Mouse (Mus musculus) granulocyte monocyte progenitor cell, adult 5-6 weeks (primary cell): ENCODE data around the gene Aloxe3. TPM values are rescaled to one million over a fixed set of nuclear protein-coding genes. Genes with fewer than 3 reads are reported as not detected.
A peak's percentile ranks its signal among the peaks of the same experiment; 100 is the strongest.

ENCODE experiments used
- ATAC-seq: replicated peaks from 2 replicates; pipeline ENCODE4 v1.8.0; 2016; ENCODE audit warnings: mild to moderate bottlenecking, moderate TSS enrichment, inconsistent platforms; ENCODE audit not compliant: poor library complexity, severe bottlenecking
- total RNA-seq, 2 experiments: library from RNA; stranded (forward) in 1 of 2; stranded (reverse) in 1 of 2; fragments of 200-712, 200-1000 nt in 1 of 2; fragments of >200 nt in 1 of 2; fragmentation: Nextera tagmentation in 1 of 2; gene quantifications; 2 replicates each; pipeline ENCODE4 v1.2.3; 2014 to 2017

Aloxe3 gene
- total RNA-seq, 2 experiments from 2014 or later: not detected

DNA sequence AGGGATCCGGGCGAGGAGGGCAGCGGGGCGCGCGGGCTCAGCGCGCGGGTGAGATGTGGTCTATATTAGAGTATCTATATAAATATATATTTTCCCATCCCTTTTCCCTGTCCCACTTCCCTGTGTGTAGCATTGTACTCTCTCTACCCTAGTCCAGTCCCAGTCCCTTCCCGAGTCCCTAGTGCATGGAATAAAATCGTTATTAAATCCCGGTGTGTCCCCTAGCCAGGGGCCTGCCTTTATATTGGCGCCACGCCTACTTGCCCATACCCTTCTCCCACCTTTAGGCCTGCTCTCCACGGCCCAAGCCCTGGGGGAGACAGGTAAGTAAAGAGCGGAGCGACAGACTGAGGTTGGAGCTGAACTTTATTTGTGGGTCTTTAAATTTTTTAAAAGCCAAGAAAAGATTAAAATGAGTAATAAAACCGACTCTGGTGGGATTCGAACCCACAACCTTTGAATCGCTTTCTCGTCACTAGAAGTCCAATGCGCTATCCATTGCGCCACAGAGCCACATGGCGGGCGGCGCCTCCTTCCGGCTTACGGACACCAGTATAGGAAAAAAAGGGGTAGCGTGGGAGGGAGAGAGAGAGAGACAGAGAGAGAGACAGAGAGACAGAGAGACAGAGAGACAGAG lies 2.5 kb upstream of the Aloxe3 start:
- no peak for ATAC-seq

DNA sequence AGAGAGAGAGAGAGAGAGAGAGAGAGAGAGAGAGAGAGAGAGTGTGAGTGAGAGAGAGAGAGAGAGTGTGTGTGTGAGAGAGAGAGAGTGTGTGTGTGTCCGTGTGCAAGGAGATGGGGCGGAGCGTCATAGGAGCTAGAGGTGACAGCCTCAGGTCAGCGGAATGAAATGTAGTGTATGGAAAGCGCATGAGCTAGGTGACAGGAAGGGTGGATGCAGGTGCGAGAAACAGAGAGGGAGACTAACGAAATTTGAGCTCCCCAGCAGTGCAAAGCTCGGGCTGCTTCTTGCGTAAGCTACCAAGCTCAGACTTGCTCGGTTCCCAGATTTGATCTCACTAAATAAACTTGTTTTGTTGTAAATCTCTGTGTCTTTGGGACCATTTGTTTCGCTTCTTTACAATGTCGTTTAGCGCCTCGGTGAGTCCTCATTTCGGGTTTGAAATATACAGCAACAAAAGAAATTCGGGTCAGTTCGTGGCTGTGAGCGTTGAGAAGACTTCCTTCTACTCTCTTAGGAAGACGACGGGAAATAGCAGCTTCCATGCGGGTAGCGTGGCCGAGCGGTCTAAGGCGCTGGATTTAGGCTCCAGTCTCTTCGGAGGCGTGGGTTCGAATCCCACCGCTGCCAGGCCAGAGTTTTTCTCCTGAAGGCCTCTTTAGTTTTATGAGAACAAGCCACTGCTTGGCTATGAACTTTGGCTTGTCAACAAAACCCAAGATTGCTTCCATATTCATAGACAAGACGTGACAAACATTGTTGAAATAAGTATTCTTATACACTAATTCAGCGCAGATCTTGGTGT lies 1.8 kb upstream of the Aloxe3 start:
- ATAC-seq: peak; percentile 22

DNA sequence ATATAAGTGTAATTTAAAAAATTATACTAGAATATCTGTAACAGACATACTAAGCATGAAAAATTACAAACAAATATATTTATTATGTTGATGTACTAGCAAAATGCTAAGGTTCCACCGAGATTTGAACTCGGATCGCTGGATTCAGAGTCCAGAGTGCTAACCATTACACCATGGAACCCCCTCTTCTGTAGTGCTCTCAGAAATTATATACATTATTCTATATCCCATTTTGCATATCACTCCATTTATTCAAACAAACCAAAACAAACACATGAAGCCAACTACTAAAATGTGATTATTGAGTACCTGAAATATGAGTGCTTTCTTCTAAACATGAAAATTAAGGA lies 1.2 kb upstream of the Aloxe3 start:
- ATAC-seq: no peak

DNA sequence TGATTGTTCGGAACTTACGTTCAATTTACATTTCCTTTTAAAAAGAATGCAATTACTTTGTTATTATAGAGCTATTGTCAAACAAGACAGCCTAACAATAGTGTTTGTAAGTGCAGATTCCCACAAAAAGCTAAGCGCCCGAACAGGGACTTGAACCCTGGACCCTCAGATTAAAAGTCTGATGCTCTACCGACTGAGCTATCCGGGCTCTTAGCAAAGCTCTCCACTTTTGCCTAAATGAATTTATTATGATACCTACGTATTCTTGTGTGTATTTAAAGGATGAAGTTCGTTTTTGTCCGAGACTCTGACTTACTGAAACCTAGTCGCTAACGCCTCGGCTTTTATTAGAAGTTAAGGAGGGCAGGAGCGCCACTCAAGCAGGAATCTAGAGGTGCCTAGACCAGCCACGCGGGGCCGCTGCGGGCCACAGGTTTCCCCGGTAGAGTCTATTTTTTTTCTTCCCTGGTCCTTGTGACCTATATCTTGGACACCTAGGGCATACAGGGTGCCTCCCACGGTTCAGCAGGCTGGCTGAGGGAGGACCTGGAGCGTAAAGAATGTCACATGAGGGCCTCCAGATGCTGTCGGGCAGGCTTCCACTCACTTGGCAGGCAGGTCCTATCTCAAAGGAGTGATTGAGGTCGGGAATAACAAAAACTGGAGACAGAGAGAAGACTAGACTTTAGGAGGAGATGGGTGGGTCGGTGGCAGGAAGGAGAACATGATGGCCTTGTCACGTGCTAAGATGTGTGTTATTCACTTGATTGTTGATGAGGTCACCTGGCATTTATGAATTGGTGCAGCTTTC lies 450 bp upstream of the Aloxe3 start:
- peak; percentile 22 for ATAC-seq

DNA sequence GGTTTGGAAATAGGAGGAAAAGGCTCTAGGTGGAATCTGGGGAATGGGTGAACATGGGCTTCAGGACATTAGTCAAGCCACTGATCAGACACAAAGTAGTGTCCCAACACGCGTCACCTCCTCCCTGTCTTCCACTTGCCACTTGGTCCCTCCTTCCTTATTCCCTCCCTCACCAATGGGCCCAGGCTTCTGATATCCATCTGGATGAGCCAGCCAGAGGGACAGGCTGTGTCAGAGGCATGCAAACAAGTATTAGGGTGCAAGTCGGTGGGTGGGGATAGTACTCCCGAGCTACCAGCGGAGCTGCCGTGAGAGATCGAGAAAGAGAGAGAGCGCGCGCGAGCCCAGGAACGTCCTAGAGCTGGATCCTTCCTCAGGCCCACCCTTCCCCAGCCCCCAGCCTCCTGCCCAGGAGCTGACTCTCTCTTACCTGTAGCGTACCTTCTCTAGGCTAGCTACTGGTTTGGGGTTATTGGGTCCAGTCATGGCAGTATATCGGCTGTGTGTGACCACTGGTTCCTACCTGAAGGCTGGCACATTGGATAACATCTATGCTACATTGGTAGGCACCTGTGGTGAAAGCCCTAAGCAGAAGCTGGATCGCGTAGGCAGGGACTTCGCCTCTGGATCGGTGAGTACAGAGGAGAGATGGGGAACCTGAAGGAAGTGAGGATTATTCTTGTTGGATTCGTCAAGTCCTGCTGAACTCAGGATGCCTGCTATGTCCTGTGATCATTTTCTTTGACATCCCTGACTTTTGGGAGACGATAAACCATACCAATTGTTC lies 416 bp downstream of the Aloxe3 start:
- ATAC-seq: no peak

DNA sequence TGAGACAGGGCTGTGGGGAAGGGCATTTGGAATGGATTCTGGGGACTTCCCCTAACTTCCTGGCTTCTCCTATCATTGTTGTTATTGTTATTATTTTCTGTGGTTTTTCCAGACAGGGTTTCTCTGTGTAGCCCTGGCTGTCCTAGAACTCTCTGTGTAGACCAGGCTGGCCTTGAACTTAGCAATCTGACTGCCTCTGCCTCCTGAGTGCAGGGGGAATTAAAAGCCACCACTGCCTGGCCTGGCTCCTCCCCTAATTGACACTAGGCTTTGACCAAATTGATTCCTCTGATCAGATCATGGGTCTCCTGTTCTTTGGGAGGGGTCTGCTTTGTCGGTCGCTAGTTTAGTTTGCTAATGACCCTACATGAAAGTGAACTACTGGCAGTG lies 1.0 kb downstream of the Aloxe3 start:
- no peak for ATAC-seq

DNA sequence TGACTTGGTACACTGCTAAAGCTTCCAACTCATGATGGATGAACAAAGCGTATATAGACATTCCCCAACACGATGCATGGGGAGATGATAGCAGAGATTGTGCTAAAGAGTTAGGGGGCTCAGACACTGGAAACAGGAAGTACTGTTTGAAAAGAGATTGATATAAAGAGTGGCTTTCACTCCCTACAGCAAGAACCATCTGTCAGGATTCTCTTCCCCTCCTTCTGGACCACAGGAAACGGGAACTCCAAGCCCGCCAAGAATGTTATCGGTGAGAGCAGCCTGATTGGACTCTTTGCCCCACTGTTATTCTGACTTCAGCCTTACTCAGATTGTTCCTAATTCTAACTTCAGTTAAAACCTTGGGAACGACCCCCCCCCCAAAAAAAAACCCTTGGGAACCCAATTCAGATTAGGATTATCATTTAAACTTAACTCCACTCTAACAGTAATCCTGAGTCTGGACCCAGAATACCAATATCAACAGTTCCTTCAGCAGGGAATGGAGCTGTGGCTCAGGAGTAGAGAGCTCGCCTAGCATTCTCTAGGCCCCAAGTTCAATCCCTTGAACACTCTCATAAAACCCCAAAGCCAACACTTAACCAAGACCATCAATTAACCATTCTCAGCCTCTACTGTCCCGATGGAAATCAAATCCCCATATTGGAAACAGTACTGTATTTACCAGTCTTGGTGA lies 2.9 kb downstream of the Aloxe3 start:
- ATAC-seq: no peak

DNA sequence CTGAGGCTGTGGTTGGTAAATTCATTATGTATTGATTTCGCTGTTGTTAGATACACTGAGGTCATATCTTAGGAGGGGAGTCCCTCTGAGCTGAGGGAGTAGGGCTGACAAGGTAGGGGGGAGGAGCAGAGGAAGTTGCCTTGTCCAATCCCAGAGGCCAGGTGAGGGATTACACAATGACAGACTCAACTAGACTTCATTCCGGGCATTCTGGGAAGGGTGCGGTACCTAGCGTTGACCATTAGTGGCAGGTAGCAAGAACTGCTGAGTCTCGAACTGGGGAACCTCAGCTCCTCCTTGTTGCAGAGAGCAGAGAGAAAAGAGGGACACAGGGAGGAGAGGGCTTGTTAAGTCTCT lies 7.8 kb downstream of the Aloxe3 start:
- ATAC-seq: no peak

DNA sequence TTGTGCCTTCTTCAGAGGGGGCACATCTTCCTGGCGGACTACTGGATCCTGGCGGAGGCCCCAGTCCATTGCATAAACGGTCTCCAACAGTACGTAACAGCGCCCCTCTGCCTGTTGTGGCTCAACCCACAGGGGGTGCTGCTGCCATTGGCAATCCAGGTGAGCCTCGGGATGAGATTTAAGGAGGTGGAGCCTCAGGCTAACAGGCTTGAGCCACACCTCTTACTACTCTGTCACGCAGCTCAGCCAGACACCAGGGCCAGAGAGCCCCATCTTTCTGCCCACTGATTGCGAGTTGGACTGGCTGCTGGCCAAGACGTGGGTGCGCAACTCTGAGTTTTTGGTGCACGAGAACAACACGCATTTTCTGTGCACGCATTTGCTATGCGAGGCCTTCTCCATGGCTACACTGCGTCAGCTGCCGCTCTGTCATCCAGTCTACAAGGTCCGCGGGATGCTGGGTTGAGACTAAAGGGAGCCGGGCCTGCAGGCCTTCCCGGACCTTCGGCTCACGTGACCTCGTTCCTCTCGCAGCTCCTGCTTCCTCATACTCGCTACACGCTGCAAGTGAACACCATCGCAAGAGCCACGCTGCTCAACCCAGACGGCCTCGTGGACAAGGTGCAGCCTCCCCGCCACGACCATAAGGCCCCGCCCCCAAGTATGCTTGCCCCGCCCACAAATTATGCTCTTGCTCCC lies 8.4 kb downstream of the Aloxe3 start:
- peak; percentile 89 for ATAC-seq

DNA sequence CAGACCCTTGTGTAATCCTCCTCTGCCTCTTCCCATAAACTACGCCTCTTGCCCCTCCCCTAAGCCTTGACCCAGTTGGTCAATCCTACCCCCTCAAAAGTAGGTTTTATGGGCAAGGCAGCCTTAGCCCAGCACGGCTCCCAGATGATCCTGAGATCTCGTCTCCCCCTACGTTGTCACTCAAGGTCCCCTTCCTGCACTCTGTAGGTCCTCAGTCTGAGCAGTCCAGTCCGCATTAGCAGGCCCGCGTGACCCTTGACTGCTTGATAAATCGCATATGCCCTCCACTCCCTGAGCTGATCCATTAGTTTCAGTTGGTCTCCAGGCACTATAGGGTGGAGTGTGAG lies 8.9 kb downstream of the Aloxe3 start:
- ATAC-seq: no peak

DNA sequence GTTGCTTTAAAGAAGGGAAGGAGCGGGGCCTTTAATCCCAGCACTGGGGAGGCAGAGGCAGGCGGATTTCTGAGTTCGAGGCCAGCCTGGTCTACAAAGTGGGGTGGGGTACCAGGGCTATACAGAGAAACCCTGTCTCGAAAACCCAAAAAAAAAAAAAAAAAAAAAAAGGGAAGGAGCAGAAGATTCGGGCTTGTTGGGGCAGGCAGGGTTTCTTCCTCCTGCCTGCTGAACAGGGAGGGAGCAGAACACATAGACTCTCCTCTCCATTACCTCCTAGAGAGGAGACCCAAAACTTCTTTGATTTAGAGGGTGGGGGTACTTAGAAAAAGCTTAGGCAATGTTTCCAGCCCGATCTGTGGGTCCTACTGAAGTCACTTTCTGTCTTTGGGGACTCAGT lies 9.7 kb downstream of the Aloxe3 start:
- ATAC-seq: no peak

DNA sequence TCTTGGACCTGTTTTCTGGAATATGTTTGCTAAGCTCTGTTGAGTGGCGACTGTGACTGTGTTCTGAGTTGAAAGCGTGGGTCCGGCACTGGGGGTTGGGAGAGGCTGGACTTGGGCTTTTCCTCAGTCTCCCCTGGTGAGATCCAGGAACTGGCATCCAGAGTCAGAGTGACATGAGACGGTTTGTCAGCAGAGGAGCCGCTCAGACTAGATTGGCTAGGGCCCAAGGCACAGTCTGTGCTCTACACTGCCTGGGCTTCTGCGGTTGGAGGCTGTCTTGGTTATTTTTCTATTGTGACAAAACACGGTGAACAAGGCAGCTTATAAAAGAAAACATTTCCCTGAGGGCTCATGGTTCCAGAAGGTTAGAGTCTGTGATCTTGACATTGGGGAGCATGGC lies 21.9 kb downstream of the Aloxe3 start:
- no peak for ATAC-seq

DNA sequence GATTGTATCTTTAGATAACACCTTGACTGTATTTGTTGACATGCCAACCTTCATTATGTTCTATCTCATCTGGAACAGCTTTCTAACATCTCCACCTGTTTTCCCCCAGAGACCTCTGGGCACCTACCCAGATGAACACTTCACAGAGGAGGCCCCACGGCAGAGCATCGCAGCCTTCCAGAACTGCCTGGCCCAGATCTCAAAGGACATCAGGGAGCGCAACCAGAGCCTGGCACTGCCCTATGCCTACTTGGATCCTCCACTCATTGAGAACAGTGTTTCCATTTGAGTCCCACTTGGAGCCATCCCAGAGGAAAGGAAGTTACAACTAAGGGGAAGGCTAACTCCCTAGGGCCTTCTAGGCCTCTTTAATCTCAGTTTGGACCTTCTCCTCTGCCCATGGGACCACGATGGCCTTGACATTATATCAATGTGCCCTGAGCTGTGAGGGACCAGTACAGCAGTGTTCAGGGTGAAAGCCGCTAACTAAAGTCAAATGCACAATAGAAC lies 22.8 kb downstream of the Aloxe3 start:
- ATAC-seq: no peak

DNA sequence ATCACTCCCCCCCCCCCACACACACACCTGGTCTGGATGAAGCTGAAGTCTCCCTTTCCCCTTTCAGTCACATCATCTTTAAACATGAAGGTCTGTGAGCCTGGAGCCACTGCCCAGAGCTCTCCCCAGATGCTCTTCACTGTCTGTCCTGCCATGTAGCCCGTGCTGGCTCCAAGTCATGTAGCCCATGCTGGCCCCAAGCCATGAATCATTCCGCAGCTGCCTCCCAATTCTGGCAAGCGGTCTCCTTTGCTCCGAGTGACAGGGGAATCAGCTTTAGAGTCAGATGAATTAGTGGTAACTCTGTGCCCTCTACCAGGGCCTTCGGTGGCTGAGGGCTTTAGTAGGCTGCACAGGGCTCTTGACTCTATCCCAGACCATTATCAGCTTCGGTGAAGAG lies 24.0 kb downstream of the Aloxe3 start:
- no peak for ATAC-seq

DNA sequence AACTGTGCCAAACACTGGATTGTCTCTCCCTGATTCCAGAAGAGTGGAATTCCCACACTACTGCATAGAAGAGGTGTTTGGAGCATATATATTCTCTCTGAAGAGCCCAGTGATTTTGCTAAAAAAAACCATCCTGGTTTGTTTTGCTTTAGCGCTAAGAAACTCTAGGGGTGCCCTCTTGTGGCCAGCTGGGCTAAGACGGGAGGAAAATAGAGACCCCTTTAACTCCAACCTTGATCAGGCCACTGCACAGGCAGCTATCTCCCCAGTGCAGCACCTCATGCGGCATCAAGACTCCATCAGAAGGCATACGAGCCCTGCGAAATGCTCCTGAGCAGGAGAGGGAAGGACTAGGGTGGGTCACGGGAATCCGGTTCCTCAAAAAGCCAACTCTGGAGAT lies 24.7 kb downstream of the Aloxe3 start:
- peak; percentile 40 for ATAC-seq

DNA sequence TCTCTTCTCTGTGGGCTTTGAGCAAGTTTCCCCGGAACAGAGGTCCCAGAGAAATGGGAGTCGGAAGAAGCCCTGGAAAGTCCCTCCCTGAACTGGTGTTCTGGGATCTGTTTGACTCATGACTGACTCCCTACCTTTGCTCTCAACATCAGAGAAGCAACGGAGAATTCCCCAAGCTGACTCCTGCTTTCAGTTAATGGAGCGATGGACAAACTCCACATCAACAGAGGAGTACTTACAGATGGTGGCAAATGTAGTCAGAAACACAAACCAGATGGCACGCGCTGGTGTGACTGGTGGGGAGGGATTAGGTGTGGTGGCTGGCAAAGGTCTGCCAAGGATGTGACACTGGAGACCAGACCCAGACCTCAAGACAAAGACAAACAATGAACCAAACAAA lies 25.3 kb downstream of the Aloxe3 start:
- ATAC-seq: no peak

DNA sequence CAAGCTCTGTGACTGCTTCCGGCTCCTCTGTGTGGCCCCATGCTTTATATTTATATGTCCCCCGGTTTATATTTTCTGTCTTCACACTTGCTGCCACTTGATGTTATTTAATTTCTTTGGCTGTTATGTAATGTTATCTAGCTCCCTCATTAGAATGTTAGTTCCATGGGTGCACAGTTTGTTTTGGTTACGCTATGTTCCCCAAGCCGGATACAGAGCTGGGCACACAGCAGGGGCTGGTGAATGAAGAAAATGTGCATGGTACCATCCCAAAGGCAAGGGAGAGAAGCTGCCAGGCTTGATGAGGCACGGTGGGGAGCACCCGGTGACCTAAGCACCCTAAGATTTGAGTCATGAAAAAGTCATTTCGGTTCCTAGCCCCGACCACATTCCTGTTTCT lies 28.1 kb downstream of the Aloxe3 start:
- ATAC-seq: no peak

DNA sequence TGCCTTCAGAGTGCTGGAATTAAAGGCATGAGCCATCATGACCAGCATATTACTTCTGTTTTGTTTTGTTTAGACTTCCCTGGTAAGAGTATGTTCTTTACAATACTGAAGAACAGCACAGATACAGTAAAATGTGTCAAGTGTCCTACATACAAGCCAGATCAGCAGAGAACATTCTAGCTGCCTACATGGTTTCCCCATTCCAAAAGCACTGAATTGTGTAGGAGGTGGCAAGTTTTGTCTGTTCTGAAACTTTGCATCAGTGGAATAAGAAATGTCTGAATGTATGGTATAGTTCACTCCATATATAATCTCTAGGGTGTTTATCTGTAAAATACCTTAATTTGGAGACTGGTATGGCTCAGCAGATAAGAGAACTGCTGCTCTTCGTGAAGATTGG lies 29.7 kb downstream of the Aloxe3 start:
- ATAC-seq: no peak

DNA sequence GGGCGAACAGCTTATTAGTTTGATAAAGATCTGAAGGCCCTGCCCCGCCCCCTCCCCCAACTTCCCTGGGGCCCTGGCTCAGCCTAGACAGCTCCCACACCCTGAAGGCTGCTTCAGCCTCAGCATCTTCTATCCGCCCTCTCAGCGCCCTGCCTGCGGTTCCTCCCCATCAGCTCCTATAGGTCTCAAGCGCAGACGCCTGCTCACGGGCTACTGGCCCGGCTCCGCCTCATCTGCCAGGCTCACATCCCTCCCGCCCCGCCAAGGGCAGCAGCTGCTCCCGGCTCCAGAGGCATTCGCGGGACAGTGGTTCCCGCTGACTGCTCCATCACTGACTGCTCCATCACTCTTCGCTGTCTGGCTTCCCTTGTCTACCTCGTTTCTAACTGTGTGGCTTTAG lies 31.1 kb downstream of the Aloxe3 start, which contains the start of gene Alox12b:
TSS of gene Alox12b (plus strand) at position 190 of the 400 bp plus-strand sequence.
- no peak for ATAC-seq
